Mouse (Mus musculus): Measurements from ENCODE around the gene BC025920. TPM values are rescaled to one million over a fixed set of nuclear protein-coding genes. Genes with fewer than 3 reads are reported as not detected.
A peak's percentile ranks its signal among the peaks of the same experiment; 100 is the strongest.

Gene BC025920
- 1.1 and 1.4 TPM in 2 replicates for polyA plus RNA-seq (2012; rRNA removed)

- WGBS, result 2% methylated on average over 39 of the region's 39 CpGs
- peak; percentile 98 for DNase-seq (ENCODE audit: low read depth, low spot score)
Measured at GRCm38 (mm10) chr10:81605974-81606751, at the start of gene BC025920. Gene BC025920 (plus strand): TSS chr10:81606270.

GRCm38 (mm10) chr10:81556282-81556681 lies 49.8 kb upstream of the BC025920 start:
- 78% methylated on average over 3 of the region's 3 CpGs for WGBS
- no peak for DNase-seq (ENCODE audit: low read depth, low spot score)

GRCm38 (mm10) chr10:81557491-81557890 lies 48.6 kb upstream of the BC025920 start:
- DNase-seq (ENCODE audit: low read depth, low spot score), result no peak
- 32% methylated on average over 1 of the region's 1 CpGs for WGBS

- WGBS, result under 1% methylated on average over 34 of the region's 53 CpGs
- no peak for DNase-seq (ENCODE audit: low read depth, low spot score)
Measured at GRCm38 (mm10) chr10:81559163-81559626, 46.9 kb upstream of the BC025920 start, which contains the start of gene Aes. Gene Aes (plus strand): TSS chr10:81559488.

- under 1% methylated on average over 36 of the region's 36 CpGs for WGBS
- DNase-seq (ENCODE audit: low read depth, low spot score), result no peak
Measured at GRCm38 (mm10) chr10:81559627-81560539, 46.2 kb upstream of the BC025920 start.

- WGBS, result 5% methylated on average over 16 of the region's 16 CpGs
- no peak for DNase-seq (ENCODE audit: low read depth, low spot score)
Measured at GRCm38 (mm10) chr10:81560719-81561459, 45.2 kb upstream of the BC025920 start.

- no peak for DNase-seq (ENCODE audit: low read depth, low spot score)
- WGBS, result 57% methylated on average over 6 of the region's 6 CpGs
Measured at GRCm38 (mm10) chr10:81562411-81562810, 43.7 kb upstream of the BC025920 start.

- DNase-seq (ENCODE audit: low read depth, low spot score), result no peak
- 38% methylated on average over 6 of the region's 6 CpGs for WGBS
Measured at GRCm38 (mm10) chr10:81563481-81563880, 42.6 kb upstream of the BC025920 start.

GRCm38 (mm10) chr10:81564216-81564615 lies 41.9 kb upstream of the BC025920 start:
- no peak for DNase-seq (ENCODE audit: low read depth, low spot score)
- 12% methylated on average over 10 of the region's 10 CpGs for WGBS

- 41% methylated on average over 10 of the region's 10 CpGs for WGBS
- DNase-seq (ENCODE audit: low read depth, low spot score), result no peak
Measured at GRCm38 (mm10) chr10:81564734-81565133, 41.3 kb upstream of the BC025920 start.

- 72% methylated on average over 20 of the region's 20 CpGs for WGBS
- no peak for DNase-seq (ENCODE audit: low read depth, low spot score)
Measured at GRCm38 (mm10) chr10:81565257-81566228, 40.5 kb upstream of the BC025920 start.

GRCm38 (mm10) chr10:81568381-81569191 lies 37.5 kb upstream of the BC025920 start:
- DNase-seq (ENCODE audit: low read depth, low spot score), result no peak

GRCm38 (mm10) chr10:81569507-81570237 lies 36.4 kb upstream of the BC025920 start:
- no peak for DNase-seq (ENCODE audit: low read depth, low spot score)
- 84% methylated on average over 9 of the region's 9 CpGs for WGBS

More at GRCm38 (mm10) chr10:81568381-81569191, 37.5 kb upstream of the BC025920 start:
- 21% methylated on average over 16 of the region's 16 CpGs for WGBS

GRCm38 (mm10) chr10:81570238-81570800 lies 35.8 kb upstream of the BC025920 start:
- no peak for DNase-seq (ENCODE audit: low read depth, low spot score)
- 11% methylated on average over 11 of the region's 11 CpGs for WGBS

- under 1% methylated on average over 34 of the region's 34 CpGs for WGBS
- peak; percentile 63 for DNase-seq (ENCODE audit: low read depth, low spot score)
Measured at GRCm38 (mm10) chr10:81570831-81571500, 35.1 kb upstream of the BC025920 start.

GRCm38 (mm10) chr10:81571501-81571876 lies 34.6 kb upstream of the BC025920 start:
- DNase-seq (ENCODE audit: low read depth, low spot score), result peak; percentile 84

More at GRCm38 (mm10) chr10:81571501-81571876, 34.6 kb upstream of the BC025920 start:
- 1% methylated on average over 18 of the region's 18 CpGs for WGBS

Measured in large intestine, adult 2 months (tissue).